Mouse (Mus musculus) activated CD4-positive, CD25-positive, alpha-beta regulatory T cell, adult 4 months (primary cell): Measurements from ENCODE around the gene Dctd. TPM values are rescaled to one million over a fixed set of nuclear protein-coding genes. Genes with fewer than 3 reads are reported as not detected.
"Not testable (repeated sequence)": the region's sequence is repeated elsewhere in the genome, so short reads cannot be mapped to it uniquely, and the experiment has no call there.

Source experiments
- ATAC-seq: one replicate; pipeline ENCODE4 v1.8.0; 2017
- polyA plus RNA-seq, 2 experiments: library from polyadenylated mRNA; unstranded; fragments of 100-300 nt; shearing (Covaris generic); gene quantifications; one replicate each; pipeline ENCODE4 v1.2.1; 2017

The Dctd gene
- polyA plus RNA-seq, 2 experiments from 2014 or later, result 6.3 TPM

GRCm38 (mm10) chr8:48146449-48146848, 47.6 kb downstream of the Dctd start:
- no peak for ATAC-seq

GRCm38 (mm10) chr8:48152062-48152738, 53.3 kb downstream of the Dctd start:
- ATAC-seq, result no peak

DNA sequence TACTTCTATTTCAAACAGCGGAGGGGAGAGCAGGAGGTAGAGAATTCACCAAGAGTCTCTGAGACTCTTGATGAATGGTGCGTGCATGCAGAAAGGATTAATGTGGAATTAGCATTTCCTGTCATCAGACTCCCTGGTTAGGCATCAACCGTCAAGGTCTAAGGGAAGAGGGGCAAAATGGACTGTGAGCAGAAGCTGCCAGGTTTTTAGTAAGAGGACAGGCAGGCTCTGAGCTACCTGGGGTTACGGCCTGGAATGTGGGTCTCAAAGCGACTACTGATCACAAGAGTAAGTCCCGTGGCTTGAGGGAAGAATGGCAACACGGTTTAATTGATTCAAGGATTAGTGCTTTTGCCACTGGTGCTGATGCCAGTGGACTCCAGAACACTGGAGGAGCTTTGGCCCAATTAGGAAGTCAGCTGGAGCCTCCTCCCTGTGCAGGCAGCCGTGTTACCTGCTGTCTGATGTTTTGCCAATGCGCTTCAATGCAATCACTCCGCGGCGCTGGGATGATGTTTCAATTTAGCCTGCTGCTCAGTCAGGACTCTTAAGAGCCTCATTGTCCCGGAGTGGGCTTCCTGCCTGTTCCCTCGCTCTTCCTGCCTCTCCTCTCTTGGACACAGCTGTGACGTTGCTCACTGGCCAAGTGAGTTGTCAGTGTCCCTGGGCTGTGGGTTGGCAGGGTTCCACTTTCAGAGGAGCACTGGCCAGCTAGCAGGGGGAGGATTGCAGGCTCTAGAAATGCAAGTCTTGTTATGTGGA, 54.6 kb downstream of the Dctd start:
- ATAC-seq, result no peak

- no peak for ATAC-seq
Observed at GRCm38 (mm10) chr8:48157718-48158117, 58.8 kb downstream of the Dctd start.

DNA sequence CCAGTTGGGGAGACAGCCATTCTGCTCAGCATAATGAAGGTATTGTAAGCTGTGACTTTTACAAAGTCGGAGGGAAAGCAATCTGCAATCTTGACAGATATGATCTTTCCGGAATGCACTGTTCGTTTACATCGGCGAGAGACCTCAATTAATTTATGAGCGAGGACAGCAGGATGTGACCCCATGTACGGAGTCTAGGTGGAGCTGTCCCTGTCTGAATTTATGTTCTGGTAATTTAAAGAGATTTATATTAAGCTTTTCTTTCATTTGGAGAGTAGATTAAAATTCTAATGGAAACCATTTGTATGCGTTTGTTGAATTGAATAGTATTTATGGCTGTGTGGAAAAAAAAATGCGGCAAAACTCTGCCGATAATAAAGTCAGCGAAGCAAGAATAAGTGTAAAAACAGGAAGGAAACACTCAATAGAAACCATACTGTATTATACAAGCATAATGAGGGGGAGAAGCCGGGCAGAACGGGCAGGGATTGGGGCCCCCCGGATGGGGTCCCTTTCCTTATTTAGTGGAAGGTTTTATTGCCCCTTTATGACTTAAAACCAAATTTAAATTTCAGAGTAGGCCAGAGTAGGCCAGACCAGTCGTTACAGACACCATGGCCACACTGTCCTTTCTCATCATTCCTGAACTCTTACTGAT, 59.8 kb downstream of the Dctd start:
- ATAC-seq, result no peak

- ATAC-seq, result no peak
Observed at GRCm38 (mm10) chr8:48177406-48177805, 78.5 kb downstream of the Dctd start.

- no peak for ATAC-seq
Observed at GRCm38 (mm10) chr8:48177876-48178275, 79.0 kb downstream of the Dctd start.

DNA sequence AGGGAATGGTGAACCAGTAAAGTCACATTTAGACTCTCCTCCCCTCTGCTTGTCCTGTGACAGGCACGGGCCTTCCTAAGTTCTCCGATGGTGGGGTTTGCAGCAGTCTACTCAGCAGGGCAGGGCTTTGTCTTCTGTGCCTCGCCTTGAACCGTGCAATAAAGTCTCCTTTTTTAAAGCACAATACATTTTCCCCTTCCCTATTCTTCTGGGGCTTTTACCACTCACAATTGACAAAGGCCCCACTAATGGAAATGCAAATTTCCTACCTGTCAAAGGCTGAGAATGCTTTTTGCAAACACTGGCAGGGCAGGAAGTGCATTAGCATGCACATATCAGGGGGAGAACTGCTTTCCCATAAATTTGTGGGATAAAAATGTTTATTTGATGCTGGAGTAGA, 80.1 kb downstream of the Dctd start:
- no peak for ATAC-seq

DNA sequence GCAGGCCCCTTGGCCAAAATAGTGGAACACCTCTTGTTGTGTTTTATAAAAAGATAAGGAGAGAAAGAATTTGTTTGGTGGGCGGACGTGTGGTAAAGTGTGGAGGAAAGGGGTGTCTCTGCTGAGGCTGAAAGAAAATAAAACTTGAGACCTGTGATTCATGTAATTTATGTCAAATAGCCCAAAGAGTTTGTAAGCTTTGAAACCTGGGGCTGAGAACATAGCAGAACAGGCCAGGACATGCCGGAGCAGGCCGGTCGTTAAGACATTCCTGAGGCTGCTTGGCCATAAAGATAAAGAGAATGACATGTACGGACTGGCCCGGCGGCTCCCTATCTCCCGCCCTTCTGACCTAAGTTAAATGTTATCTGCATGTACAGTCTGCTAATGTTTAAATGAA, 81.3 kb downstream of the Dctd start:
- not testable (repeated sequence) for ATAC-seq

DNA sequence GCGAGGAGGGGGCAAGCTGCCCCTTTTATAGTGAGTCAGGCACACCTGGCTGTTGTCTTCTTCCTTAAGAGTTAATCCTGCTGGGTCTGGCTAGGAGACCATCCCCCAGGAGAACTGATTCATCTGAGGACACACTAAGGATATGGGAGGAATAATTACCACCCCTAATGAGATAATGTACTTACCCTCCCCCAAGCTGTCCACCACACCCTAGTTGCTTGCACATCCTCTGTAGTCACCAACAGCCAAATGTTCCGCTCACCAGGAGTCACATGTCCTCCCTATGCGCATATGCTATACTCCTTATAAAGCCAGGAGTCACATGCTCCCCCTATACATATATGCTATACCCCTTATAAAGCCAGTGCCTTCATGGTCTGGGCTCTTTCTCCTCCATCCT, 82.1 kb downstream of the Dctd start:
- no peak for ATAC-seq

GRCm38 (mm10) chr8:48183758-48184157, 84.9 kb downstream of the Dctd start:
- ATAC-seq, result no peak

- no peak for ATAC-seq
Observed at GRCm38 (mm10) chr8:48188586-48188985, 89.7 kb downstream of the Dctd start.

DNA sequence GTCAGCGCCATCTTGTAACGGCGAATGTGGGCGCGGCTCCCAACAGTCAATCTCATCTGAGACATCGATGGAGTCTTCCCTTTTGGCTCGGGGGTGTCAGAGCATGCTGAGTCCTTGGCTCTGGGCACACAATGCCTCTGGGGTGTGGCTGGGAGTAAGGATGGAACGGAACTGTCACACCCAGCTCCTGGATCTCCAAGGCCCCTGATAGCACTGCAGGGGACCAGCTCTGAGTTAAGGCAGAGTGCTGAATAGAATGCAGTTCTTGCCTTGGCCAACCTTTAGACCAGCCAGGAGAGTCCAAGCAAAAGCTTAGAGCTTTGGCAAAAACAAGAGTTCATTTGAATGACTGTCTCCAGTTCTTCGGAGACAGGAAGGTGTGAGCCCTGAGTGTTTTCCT, 97.1 kb downstream of the Dctd start:
- no peak for ATAC-seq

- ATAC-seq, result no peak
Observed at GRCm38 (mm10) chr8:48199171-48199570, 100.3 kb downstream of the Dctd start.

GRCm38 (mm10) chr8:48202632-48203031, 103.7 kb downstream of the Dctd start:
- no peak for ATAC-seq

Other genes starting within 250 kb of the Dctd start
- gene Wwc2, start 108.2 kb upstream of the Dctd start, polyA plus RNA-seq, result under 1 TPM; 0.09 to 0.32 TPM